Mouse (Mus musculus) testis, adult 2 months (tissue): Measurements from ENCODE around the gene Zfand5.

ENCODE experiments used
- CTCF ChIP-seq: fragments of 200-500 bp; IDR thresholded peaks from 2 replicates; pipeline ENCODE4 v1.5.1; 2012; ENCODE audit warnings: low read depth, mild to moderate bottlenecking, inconsistent platforms, low read length, moderate library complexity; ENCODE audit not compliant: control insufficient read depth, insufficient read depth, insufficient replicate concordance
- POLR2A ChIP-seq: fragments of 200-500 bp; IDR thresholded peaks from 2 replicates; pipeline ENCODE4 v1.6.1; 2012; ENCODE audit warnings: low read depth, mild to moderate bottlenecking, inconsistent platforms, low read length, moderate library complexity; ENCODE audit not compliant: control insufficient read depth

DNA sequence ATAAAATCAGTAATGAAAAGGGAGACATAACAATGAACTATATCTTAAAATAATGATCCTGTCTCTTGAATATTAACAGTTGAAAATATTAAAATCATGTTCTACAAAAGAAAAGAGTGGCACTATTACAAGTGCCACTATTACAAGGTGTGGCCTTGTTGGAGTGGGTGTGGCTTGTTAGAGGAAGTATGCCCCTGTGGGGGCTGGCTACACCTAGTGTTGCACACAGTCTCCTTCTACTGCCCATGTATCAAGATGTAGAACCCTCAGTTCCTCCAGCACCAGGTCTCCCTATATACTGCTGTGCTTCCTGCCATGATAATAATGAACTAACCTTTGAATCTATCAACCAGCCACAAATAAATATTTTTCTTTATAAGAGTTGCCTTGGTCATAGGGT, 11.8 kb upstream of the Zfand5 start:
- TF ChIP-seq CTCF (no peak), POLR2A (no peak)
